Mouse (Mus musculus) kidney, adult 2 months (tissue): ENCODE data around the gene Plcb3. TPM values are rescaled to one million over a fixed set of nuclear protein-coding genes. Genes with fewer than 3 reads are reported as not detected.
"Not testable (repeated sequence)": the region's sequence is repeated elsewhere in the genome, so short reads cannot be mapped to it uniquely, and the experiment has no call there.

Source experiments
- DNase-seq: peaks from one replicate; pipeline ENCODE4 v3.0.0; 2021
- H3K27ac ChIP-seq: fragments of 200-500 bp; 2 replicates; pipeline ENCODE4 v1.5.1; 2012; ENCODE audit warnings: low read depth, low read length, control low read depth, inconsistent platforms; ENCODE audit not compliant: insufficient read depth
- H3K27me3 ChIP-seq: fragments of 200-500 bp; replicated peaks from 2 replicates; pipeline ENCODE4 v1.6.1; 2012; ENCODE audit warnings: mild to moderate bottlenecking, moderate library complexity, low read length, inconsistent platforms; ENCODE audit not compliant: control insufficient read depth, insufficient read depth
- H3K36me3 ChIP-seq: fragments of 200-500 bp; 2 replicates; pipeline ENCODE4 v1.6.1; 2012; ENCODE audit warnings: mild to moderate bottlenecking, moderate library complexity, low read length, inconsistent platforms; ENCODE audit not compliant: control insufficient read depth, insufficient read depth
- H3K4me1 ChIP-seq: fragments of 200-500 bp; 2 replicates; pipeline ENCODE4 v1.6.1; 2011; ENCODE audit warnings: low read length; ENCODE audit not compliant: control insufficient read depth, insufficient read depth
- H3K4me3 ChIP-seq: fragments of 200-500 bp; 2 replicates; pipeline ENCODE4 v1.5.1; 2011; ENCODE audit warnings: mild to moderate bottlenecking, low read depth, low read length, control low read depth; ENCODE audit not compliant: insufficient read depth
- CTCF ChIP-seq: fragments of 200-500 bp; conservative IDR thresholded peaks from 2 replicates; pipeline ENCODE4 v1.5.1; 2011; ENCODE audit warnings: low read depth, mild to moderate bottlenecking, control low read depth, low read length, moderate library complexity, mixed read lengths; ENCODE audit not compliant: insufficient read depth, insufficient read length
- POLR2A ChIP-seq: fragments of 200-500 bp; IDR thresholded peaks from one replicate; pipeline ENCODE4 v1.6.1; 2011; ENCODE audit warnings: low read depth, low read length, control low read depth
- WGBS: fragments of 180-500 bp; shearing (Covaris S2); methylation state at CpG from one replicate; pipeline ENCODE4 v1.1.7; 2018; 5-methylcytosine and 5-hydroxymethylcytosine counted together
- polyA plus RNA-seq: library from polyadenylated mRNA; depleted of rRNA; stranded (reverse); fragments of >200 nt; gene quantifications from 2 replicates; pipeline ENCODE4 v1.2.3, GENCODE M21; 2012

Plcb3 gene
- polyA plus RNA-seq, 1 experiment, result 40.2 TPM

GRCm38 (mm10) chr19:6916496-6916895 is 59.8 kb downstream of the Plcb3 start:
- Histone ChIP-seq H3K36me3 (peaks cover 2% of the 10 kb centered on the region; the same call in 1 of the 2 replicates), H3K4me1 (peaks cover 15% of the 10 kb centered on the region; the same call in 1 of the 2 replicates), H3K4me3 (no peak overlapping the region), H3K27ac (no peak overlapping the region), H3K27me3 (no peaks in the 10 kb centered on the region)
- no peak for TF ChIP-seq CTCF
- no peak for TF ChIP-seq POLR2A
- no peak for DNase-seq
- 37% methylated on average over 4 of the region's 4 CpGs for WGBS

GRCm38 (mm10) chr19:6915276-6915675 is 61.0 kb downstream of the Plcb3 start:
- H3K27ac ChIP-seq, result no peak overlapping the region
- H3K4me1 ChIP-seq, result peaks cover 15% of the 10 kb centered on the region; the same call in 1 of the 2 replicates
- no peak for TF ChIP-seq POLR2A
- DNase-seq, result no peak
- peaks cover 3% of the 10 kb centered on the region; the same call in 1 of the 2 replicates for H3K36me3 ChIP-seq
- 79% methylated on average over 4 of the region's 4 CpGs for WGBS
- H3K4me3 ChIP-seq, result no peak overlapping the region
- H3K27me3 ChIP-seq, result no peaks in the 10 kb centered on the region

- Histone ChIP-seq H3K36me3 (peaks cover 3% of the 10 kb centered on the region; the same call in 1 of the 2 replicates), H3K27ac (no peak overlapping the region), H3K27me3 (no peaks in the 10 kb centered on the region), H3K4me3 (no peak overlapping the region), H3K4me1 (peaks cover 14% of the 10 kb centered on the region; the same call in 1 of the 2 replicates)
- TF ChIP-seq CTCF (no peak), POLR2A (no peak)
- DNase-seq, result no peak
- 93% methylated on average over 9 of the region's 9 CpGs for WGBS
Observed at GRCm38 (mm10) chr19:6914540-6914939, 61.7 kb downstream of the Plcb3 start.

- no peak for TF ChIP-seq CTCF
- TF ChIP-seq POLR2A, result no peak
- DNase-seq, result no peak
- Histone ChIP-seq H3K27me3 (no peaks in the 10 kb centered on the region), H3K27ac (no peak overlapping the region), H3K36me3 (peaks cover 3% of the 10 kb centered on the region; the same call in 1 of the 2 replicates), H3K4me1 (peaks cover 8% of the 10 kb centered on the region; the same call in 1 of the 2 replicates), H3K4me3 (no peak overlapping the region)
- WGBS, result 69% methylated on average over 11 of the region's 11 CpGs
Observed at GRCm38 (mm10) chr19:6913991-6914390, 62.3 kb downstream of the Plcb3 start.

- WGBS, result 77% methylated on average over 6 of the region's 6 CpGs
- no peak for TF ChIP-seq POLR2A
- TF ChIP-seq CTCF, result no peak
- no peaks in the 10 kb centered on the region for H3K27me3 ChIP-seq
Observed at GRCm38 (mm10) chr19:6913036-6913435, 63.2 kb downstream of the Plcb3 start.

GRCm38 (mm10) chr19:6912205-6912970 is 63.9 kb downstream of the Plcb3 start:
- TF ChIP-seq POLR2A (no peak), CTCF (no peak)
- 85% methylated on average over 15 of the region's 15 CpGs for WGBS
- peaks cover 3% of the 10 kb centered on the region for H3K36me3 ChIP-seq
- no peak overlapping the region for H3K4me3 ChIP-seq
- H3K27ac ChIP-seq, result no peak overlapping the region
- H3K4me1 ChIP-seq, result peaks cover 5% of the 10 kb centered on the region; the same call in 1 of the 2 replicates
- no peaks in the 10 kb centered on the region for H3K27me3 ChIP-seq
- DNase-seq, result no peak

More at GRCm38 (mm10) chr19:6913036-6913435, 63.2 kb downstream of the Plcb3 start:
- Histone ChIP-seq H3K4me1 (peaks cover 3% of the 10 kb centered on the region; the same call in 1 of the 2 replicates), H3K36me3 (peaks cover 3% of the 10 kb centered on the region; the same call in 1 of the 2 replicates), H3K4me3 (no peak overlapping the region), H3K27ac (no peak overlapping the region)
- no peak for DNase-seq

- no peak for TF ChIP-seq CTCF
- TF ChIP-seq POLR2A, result no peak
- Histone ChIP-seq H3K27ac (no peak overlapping the region), H3K36me3 (peaks cover 3% of the 10 kb centered on the region), H3K4me1 (peaks cover 12% of the 10 kb centered on the region; the same call in 1 of the 2 replicates), H3K27me3 (no peaks in the 10 kb centered on the region), H3K4me3 (no peak overlapping the region)
- DNase-seq, result no peak
- 76% methylated on average over 19 of the region's 19 CpGs for whole genome bisulfite sequencing
Observed at GRCm38 (mm10) chr19:6911101-6912074, 64.9 kb downstream of the Plcb3 start.

- H3K4me3 ChIP-seq, result peak overlapping the region; percentile 56
- peaks cover 19% of the 10 kb centered on the region; the same call in 1 of the 2 replicates for H3K4me1 ChIP-seq
- H3K27ac ChIP-seq, result peak overlapping the region; percentile 76
- DNase-seq, result peak; percentile 77
- H3K27me3 ChIP-seq, H3K36me3 ChIP-seq: not testable (repeated sequence)
- WGBS, result under 1% methylated on average over 30 of the region's 30 CpGs
Observed at GRCm38 (mm10) chr19:6910306-6910705, 66.0 kb downstream of the Plcb3 start.
